Mouse (Mus musculus): Measurements from ENCODE around the gene Tmem114. TPM values are rescaled to one million over a fixed set of nuclear protein-coding genes. Genes with fewer than 3 reads are reported as not detected.

Gene Tmem114
- polyA plus RNA-seq (2016; fragmentation: Nextera tagmentation; extraction: Ambion mirVana), result 0.29 TPM in 1 of 2 replicates, not detected in the other

GRCm38 (mm10) chr16:8424971-8425330, at the start of gene Tmem114:
Gene Tmem114 (minus strand): TSS chr16:8425136.
- no peaks in the 10 kb centered on the region for H3K36me3 ChIP-seq
- peak within 1 kb of the TSS; percentile 5; the same call in 1 of the 2 replicates for H3K9ac ChIP-seq (replicated peaks)

DNA sequence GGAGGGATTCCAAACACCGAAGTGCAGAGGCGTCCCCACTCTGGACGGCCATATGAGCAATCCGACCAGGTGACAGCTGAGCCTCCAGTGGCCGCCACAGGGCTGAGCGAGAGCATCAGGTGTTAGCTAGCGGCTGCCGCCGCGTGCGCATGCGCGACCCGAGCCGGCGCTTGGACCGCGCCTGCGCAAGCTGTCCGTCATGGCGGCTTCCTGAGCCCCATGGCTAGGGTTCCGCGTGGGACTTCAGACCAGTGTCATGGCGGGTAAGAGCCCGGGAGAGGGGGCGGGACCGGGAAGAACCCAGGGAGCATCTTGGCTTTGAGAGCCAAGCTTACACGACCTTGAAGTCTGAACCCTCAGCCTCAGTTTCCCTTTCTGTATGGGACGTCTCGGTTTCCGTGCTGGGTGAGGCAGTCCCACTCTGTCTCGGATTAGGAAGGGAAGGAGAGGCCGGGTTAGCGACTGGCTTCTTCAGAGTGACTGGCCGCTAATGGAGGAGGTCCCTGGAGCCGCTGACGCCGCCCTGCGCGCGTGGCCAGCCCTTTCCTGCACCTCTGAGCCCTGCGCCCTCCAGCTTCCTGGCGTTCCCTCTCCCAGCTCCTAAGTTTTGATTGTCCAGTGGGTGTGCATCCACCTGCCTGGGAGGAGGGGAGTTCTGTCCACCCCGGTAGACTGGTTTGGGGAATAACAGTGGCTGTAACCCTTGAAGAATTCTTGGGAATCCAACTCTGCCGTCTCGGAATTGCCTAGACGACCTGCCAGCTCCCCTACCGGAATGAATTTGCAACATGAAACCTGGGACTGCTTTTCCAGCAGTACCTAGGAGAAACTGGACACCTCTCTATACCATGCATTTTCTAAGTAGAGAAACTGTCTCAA, 45.9 kb upstream of the Tmem114 start, which contains the start of gene Mettl22:
TSS of gene Mettl22 (plus strand) at position 186 of the 879 bp plus-strand sequence.
- Histone ChIP-seq H3K9me3 (no peaks in the 10 kb centered on the region), H3K4me3 (replicated peaks) (peak within 1 kb of the TSS; percentile 70), H3K4me2 (peak within 1 kb of the TSS; percentile 69), H3K27ac (peak within 1 kb of the TSS; percentile 94), H3K4me1 (replicated peaks) (no peaks in the 10 kb centered on the region; the same call in 1 of the 2 replicates), H3K9ac (replicated peaks) (peak within 1 kb of the TSS; percentile 76), H3K27me3 (peaks cover 5% of the 10 kb centered on the region; the same call in 1 of the 2 replicates), H3K36me3 (peaks cover 3% of the 10 kb centered on the region; the same call in 1 of the 2 replicates)
- WGBS, result under 1% methylated on average over 48 of the region's 48 CpGs
- ATAC-seq (ENCODE audit: insufficient number of reproducible peaks, insufficient read depth, low FRiP score, low TSS enrichment, low read depth), result peak; percentile 97

More at GRCm38 (mm10) chr16:8424971-8425330, at the start of gene Tmem114:
- ATAC-seq (ENCODE audit: insufficient number of reproducible peaks, insufficient read depth, low FRiP score, low TSS enrichment, low read depth), result no peak
- Histone ChIP-seq H3K4me3 (replicated peaks) (peak within 1 kb of the TSS; percentile 34), H3K27ac (no peak within 1 kb of the TSS), H3K9me3 (no peaks in the 10 kb centered on the region), H3K4me1 (replicated peaks) (peaks cover 9% of the 10 kb centered on the region), H3K4me2 (peak within 1 kb of the TSS; percentile 61), H3K27me3 (peaks cover 72% of the 10 kb centered on the region)
- WGBS, result 1% methylated on average over 16 of the region's 16 CpGs

GRCm38 (mm10) chr16:8470132-8470531, 45.2 kb upstream of the Tmem114 start:
- no peak overlapping the region for H3K27ac ChIP-seq
- H3K9me3 ChIP-seq, result no peaks in the 10 kb centered on the region
- peak overlapping the region; percentile 69 for H3K4me2 ChIP-seq
- H3K9ac ChIP-seq (replicated peaks), result no peak overlapping the region
- H3K4me1 ChIP-seq (replicated peaks), result no peaks in the 10 kb centered on the region; the same call in 1 of the 2 replicates
- H3K27me3 ChIP-seq, result peaks cover 5% of the 10 kb centered on the region; the same call in 1 of the 2 replicates
- peaks cover 3% of the 10 kb centered on the region; the same call in 1 of the 2 replicates for H3K36me3 ChIP-seq
- peak overlapping the region; percentile 70 for H3K4me3 ChIP-seq (replicated peaks)
- 0 out of 2 replicates have a peak, but pooled peaks have one; percentile 24 for ATAC-seq (ENCODE audit: insufficient number of reproducible peaks, insufficient read depth, low FRiP score, low TSS enrichment, low read depth)
- WGBS, result 71% methylated on average over 2 of the region's 2 CpGs

DNA sequence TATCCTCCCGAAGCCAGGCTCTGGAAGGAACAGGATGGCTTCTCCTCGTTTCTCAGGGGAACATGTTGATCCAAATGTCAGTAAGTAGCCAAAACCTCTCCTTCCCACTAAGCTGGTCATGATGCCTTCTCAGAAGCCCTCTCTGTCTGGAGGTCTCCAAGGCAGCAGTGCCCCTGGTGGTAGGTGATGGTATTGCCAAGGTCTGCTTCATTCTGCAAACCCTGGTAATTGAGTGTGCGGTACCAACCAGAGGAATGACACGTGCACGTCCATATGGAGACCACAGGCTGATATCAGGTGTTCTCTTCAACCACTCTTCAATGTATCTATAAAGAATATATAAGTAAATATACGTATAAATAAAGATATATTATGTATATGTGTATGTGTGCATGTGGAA, 34.2 kb upstream of the Tmem114 start:
- Histone ChIP-seq H3K27me3 (peaks cover 16% of the 10 kb centered on the region; the same call in 1 of the 2 replicates), H3K4me1 (replicated peaks) (no peaks in the 10 kb centered on the region), H3K9ac (replicated peaks) (no peak overlapping the region), H3K9me3 (no peaks in the 10 kb centered on the region), H3K27ac (no peak overlapping the region), H3K4me3 (replicated peaks) (no peak overlapping the region), H3K4me2 (no peak overlapping the region), H3K36me3 (no peaks in the 10 kb centered on the region)
- 33% methylated on average over 6 of the region's 6 CpGs for WGBS
- ATAC-seq (ENCODE audit: insufficient number of reproducible peaks, insufficient read depth, low FRiP score, low TSS enrichment, low read depth), result no peak; the same call in 1 of the 2 replicates

- Histone ChIP-seq H3K27me3 (peaks cover 19% of the 10 kb centered on the region; the same call in 1 of the 2 replicates), H3K4me1 (replicated peaks) (no peaks in the 10 kb centered on the region), H3K4me2 (no peak overlapping the region), H3K27ac (no peak overlapping the region), H3K9me3 (no peaks in the 10 kb centered on the region), H3K36me3 (no peaks in the 10 kb centered on the region), H3K9ac (replicated peaks) (no peak overlapping the region), H3K4me3 (replicated peaks) (no peak overlapping the region)
- 91% methylated on average over 4 of the region's 4 CpGs for WGBS
- ATAC-seq (ENCODE audit: insufficient number of reproducible peaks, insufficient read depth, low FRiP score, low TSS enrichment, low read depth), result no peak
Measured at GRCm38 (mm10) chr16:8458391-8458790, 33.5 kb upstream of the Tmem114 start.

DNA sequence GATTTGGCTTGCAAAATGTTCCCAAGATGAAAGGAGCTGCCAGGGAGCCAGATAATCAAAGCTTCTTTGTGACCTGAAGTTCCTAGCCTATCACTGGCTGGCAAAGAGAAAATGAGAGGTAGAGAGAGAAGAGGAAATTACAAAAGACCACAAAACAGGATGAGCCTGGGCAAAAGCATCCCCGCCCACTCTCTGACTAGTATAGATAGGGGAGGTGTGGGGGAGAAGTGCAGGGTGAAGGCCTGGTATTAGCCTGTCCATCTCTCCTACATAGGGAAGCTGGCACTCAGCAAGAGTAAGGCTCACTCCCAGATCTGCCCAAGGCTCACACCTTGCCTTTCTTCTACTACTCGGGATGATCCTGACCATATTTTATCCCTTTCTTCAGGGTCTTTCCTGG, 30.3 kb upstream of the Tmem114 start:
- Histone ChIP-seq H3K27me3 (peaks cover 19% of the 10 kb centered on the region; the same call in 1 of the 2 replicates), H3K27ac (no peak overlapping the region), H3K36me3 (no peaks in the 10 kb centered on the region), H3K9me3 (no peaks in the 10 kb centered on the region), H3K4me2 (no peak overlapping the region), H3K9ac (replicated peaks) (no peak overlapping the region), H3K4me3 (replicated peaks) (no peak overlapping the region), H3K4me1 (replicated peaks) (peaks cover 2% of the 10 kb centered on the region; the same call in 1 of the 2 replicates)
- WGBS, result 50% methylated on average over 2 of the region's 2 CpGs
- no peak for ATAC-seq (ENCODE audit: insufficient number of reproducible peaks, insufficient read depth, low FRiP score, low TSS enrichment, low read depth)

DNA sequence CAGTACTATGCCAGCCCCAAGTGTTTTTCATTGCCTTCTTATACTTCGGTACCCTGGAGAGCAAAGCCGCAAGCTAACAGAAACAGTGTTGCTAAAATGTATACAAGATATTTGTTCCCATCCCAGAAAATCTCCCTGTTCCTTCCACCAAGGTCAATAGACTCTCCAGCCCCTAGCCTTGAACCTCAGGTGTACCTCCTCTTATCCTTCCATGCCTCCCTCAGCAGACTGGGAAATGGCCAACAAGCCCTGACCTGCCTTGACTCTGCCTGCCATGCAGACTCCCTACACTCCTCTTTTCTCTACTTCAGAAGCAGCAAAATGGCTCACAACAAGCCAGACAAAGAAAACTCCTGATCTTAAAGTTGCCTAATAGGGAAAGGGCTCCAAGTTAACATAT, 28.4 kb upstream of the Tmem114 start:
- Histone ChIP-seq H3K9me3 (no peaks in the 10 kb centered on the region), H3K4me2 (no peak overlapping the region), H3K27ac (no peak overlapping the region), H3K36me3 (no peaks in the 10 kb centered on the region), H3K9ac (replicated peaks) (no peak overlapping the region), H3K4me1 (replicated peaks) (peaks cover 12% of the 10 kb centered on the region), H3K27me3 (peaks cover 19% of the 10 kb centered on the region; the same call in 1 of the 2 replicates), H3K4me3 (replicated peaks) (no peak overlapping the region)
- ATAC-seq (ENCODE audit: insufficient number of reproducible peaks, insufficient read depth, low FRiP score, low TSS enrichment, low read depth), result no peak
- 87% methylated on average over 2 of the region's 2 CpGs for WGBS

DNA sequence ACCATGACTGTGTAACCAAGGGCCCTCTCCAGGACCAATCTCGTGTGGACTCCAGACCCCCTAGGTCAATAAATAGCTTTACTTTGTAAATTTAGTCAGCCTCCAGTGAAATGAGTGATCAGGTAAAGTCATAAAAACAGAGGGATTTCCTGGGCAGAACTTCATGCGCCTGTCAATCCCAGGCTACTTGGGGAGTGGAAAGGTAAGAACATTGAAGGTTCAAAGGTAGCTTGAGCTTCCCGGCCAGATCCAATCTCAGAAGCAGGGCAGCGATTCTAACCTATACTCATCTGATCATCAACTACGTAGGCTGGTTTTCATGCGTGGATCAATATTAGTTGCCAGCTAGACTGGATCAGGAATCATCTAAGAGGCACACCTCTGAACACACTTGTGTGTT, 21.3 kb upstream of the Tmem114 start:
- H3K4me1 ChIP-seq (replicated peaks), result peaks cover 37% of the 10 kb centered on the region
- no peak overlapping the region for H3K4me2 ChIP-seq
- H3K9me3 ChIP-seq, result no peaks in the 10 kb centered on the region
- ATAC-seq (ENCODE audit: insufficient number of reproducible peaks, insufficient read depth, low FRiP score, low TSS enrichment, low read depth), result no peak
- no peak overlapping the region for H3K4me3 ChIP-seq (replicated peaks)
- H3K9ac ChIP-seq (replicated peaks), result no peak overlapping the region
- H3K27ac ChIP-seq, result no peak overlapping the region
- H3K36me3 ChIP-seq, result no peaks in the 10 kb centered on the region
- WGBS, result 75% methylated on average over 6 of the region's 6 CpGs
- H3K27me3 ChIP-seq, result no peaks in the 10 kb centered on the region; the same call in 1 of the 2 replicates

DNA sequence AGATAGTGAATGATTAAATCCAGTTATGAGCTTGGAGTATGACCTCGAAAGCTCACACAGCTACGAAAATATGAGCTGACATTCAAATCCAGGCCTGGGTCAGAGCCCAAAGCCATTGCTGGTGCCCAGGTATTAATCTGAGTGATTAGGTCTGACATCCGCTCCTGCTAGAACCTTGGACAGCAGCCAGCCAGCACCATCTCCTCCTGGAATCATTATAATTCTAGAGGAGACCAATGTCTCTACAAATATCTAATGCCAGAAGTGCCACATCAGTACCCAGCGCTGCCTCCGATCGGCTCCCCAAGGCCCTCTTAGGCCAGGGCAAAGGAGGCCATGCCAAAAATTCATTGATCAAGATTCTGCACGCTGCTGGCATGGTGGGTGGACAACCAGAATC, 20.0 kb upstream of the Tmem114 start:
- Histone ChIP-seq H3K36me3 (no peaks in the 10 kb centered on the region), H3K4me3 (replicated peaks) (no peak overlapping the region), H3K4me2 (no peak overlapping the region), H3K27ac (no peak overlapping the region), H3K27me3 (no peaks in the 10 kb centered on the region; the same call in 1 of the 2 replicates), H3K9ac (replicated peaks) (no peak overlapping the region), H3K4me1 (replicated peaks) (peaks cover 31% of the 10 kb centered on the region), H3K9me3 (no peaks in the 10 kb centered on the region)
- WGBS, result 86% methylated on average over 7 of the region's 7 CpGs
- no peak for ATAC-seq (ENCODE audit: insufficient number of reproducible peaks, insufficient read depth, low FRiP score, low TSS enrichment, low read depth)

- H3K9ac ChIP-seq (replicated peaks), result no peak overlapping the region
- peaks cover 4% of the 10 kb centered on the region for H3K27me3 ChIP-seq
- H3K27ac ChIP-seq, result no peak overlapping the region
- H3K4me1 ChIP-seq (replicated peaks), result peaks cover 12% of the 10 kb centered on the region
- no peaks in the 10 kb centered on the region for H3K36me3 ChIP-seq
- no peak for ATAC-seq (ENCODE audit: insufficient number of reproducible peaks, insufficient read depth, low FRiP score, low TSS enrichment, low read depth)
- no peak overlapping the region for H3K4me2 ChIP-seq
- H3K9me3 ChIP-seq, result no peaks in the 10 kb centered on the region
- no peak overlapping the region for H3K4me3 ChIP-seq (replicated peaks)
- 91% methylated on average over 3 of the region's 3 CpGs for WGBS
Measured at GRCm38 (mm10) chr16:8432616-8433015, 7.7 kb upstream of the Tmem114 start.

GRCm38 (mm10) chr16:8429531-8429930, 4.6 kb upstream of the Tmem114 start:
- ATAC-seq (ENCODE audit: insufficient number of reproducible peaks, insufficient read depth, low FRiP score, low TSS enrichment, low read depth), result no peak
- Histone ChIP-seq H3K36me3 (no peaks in the 10 kb centered on the region), H3K4me1 (replicated peaks) (peaks cover 17% of the 10 kb centered on the region), H3K27ac (no peak overlapping the region), H3K27me3 (peaks cover 35% of the 10 kb centered on the region), H3K4me3 (replicated peaks) (no peak overlapping the region), H3K9me3 (no peaks in the 10 kb centered on the region), H3K9ac (replicated peaks) (no peak overlapping the region), H3K4me2 (no peak overlapping the region)
- 80% methylated on average over 4 of the region's 4 CpGs for whole genome bisulfite sequencing
